ENCODE assay signal across 19 mouse cellular contexts in the genomic region with DNA sequence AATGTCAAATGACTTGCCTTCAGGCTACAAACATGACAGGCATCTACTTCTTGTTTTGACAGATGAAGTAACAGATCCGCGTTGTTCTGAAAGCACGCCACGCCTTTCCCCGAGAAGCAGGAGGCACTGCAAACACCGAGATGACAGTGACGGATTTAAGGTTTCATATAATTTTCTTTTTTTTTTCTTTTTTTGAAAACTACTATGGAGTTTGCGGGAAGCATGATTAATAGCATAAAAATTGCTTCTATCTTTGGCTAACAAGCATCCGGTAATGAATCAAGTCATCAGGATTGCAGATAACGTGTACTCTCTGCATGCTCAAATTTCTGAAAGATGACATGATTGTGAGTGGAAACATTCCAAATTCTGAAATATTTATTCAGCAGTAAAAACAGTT. TPM values are rescaled to one million over a fixed set of nuclear protein-coding genes. Genes with fewer than 3 reads are reported as not detected.
DNase-seq lines count a peak whose midpoint lies in the region.
"Had no signal": no experiment of that assay in that cellular context is flagged by ENCODE, and none has a peak within 500 bp of the region (broad histone marks: within the 10 kb centered on the region; RNA-seq: fewer than 3 reads in every experiment).

No protein-coding gene starts in this region.

- peak; percentile 1 for DNase-seq in gastrocnemius, adult 18-20 months (ENCODE audit: low spot score)
- no peak for DNase-seq in gastrocnemius, adult 8-10 months (ENCODE audit: low spot score in 2 of 2)
- DNase-seq in 3134 (ENCODE audit: extremely low read depth, insufficient read length, low spot score) = peak; percentile 64
- DNase-seq in Muller cell, postnatal 12 days (ENCODE audit: inconsistent ontology term) = peak; percentile 47
- peak; percentile 2 for DNase-seq in fibroblast of lung, adult 2 months (ENCODE audit: low read depth)
- no peak for DNase-seq in urinary bladder, adult 18-20 months (ENCODE audit: low spot score in 2 of 2)
- DNase-seq in ovary, postnatal 14 days (ENCODE audit: low spot score) = no peak
- DNase-seq: adrenal gland, adult 2 months; cerebellum, adult 2 months; cerebellum, postnatal 25 days; gastrocnemius, adult 2 months; heart, postnatal 4 days; kidney, adult 8-10 months; kidney, postnatal 14 days; layer of hippocampus, postnatal 36 days; liver, embryonic 13.5 days; thymus, postnatal 36 days had no signal

RNA-seq across cellular contexts. Expression of a gene that starts 42.1 kb away (rescaled TPM):
- total RNA-seq in gastrocnemius, adult 18-20 months (2021) = not detected
- not detected for total RNA-seq in gastrocnemius, adult 8-10 months (2022)
- total RNA-seq: adrenal gland, adult 2 months; gastrocnemius, adult 2 months; heart, postnatal 4 days; layer of hippocampus, adult 18-20 months; layer of hippocampus, postnatal 36 days; left cerebral cortex, postnatal 14 days had no signal

Comparison
In these comparisons a context has a peak if more than half of its experiments do, and no peak if none do; other contexts are left out.
1. DNase-seq: peak in gastrocnemius, adult 18-20 months (single experiment), 3134 (single experiment), Muller cell, postnatal 12 days (single experiment) and fibroblast of lung, adult 2 months (single experiment); none in gastrocnemius, adult 8-10 months (0 of 2), urinary bladder, adult 18-20 months (0 of 2) and ovary, postnatal 14 days (single experiment).